Mouse (Mus musculus): ENCODE data around the gene Oas1a.
"Not testable (repeated sequence)": the region's sequence is repeated elsewhere in the genome, so short reads cannot be mapped to it uniquely, and the experiment has no call there.

Oas1a gene

GRCm38 (mm10) chr5:120906791-120907733 is at the start of gene Oas1a:
Gene Oas1a (minus strand): TSS chr5:120907521.
- peak; percentile 39 for DNase-seq

DNA sequence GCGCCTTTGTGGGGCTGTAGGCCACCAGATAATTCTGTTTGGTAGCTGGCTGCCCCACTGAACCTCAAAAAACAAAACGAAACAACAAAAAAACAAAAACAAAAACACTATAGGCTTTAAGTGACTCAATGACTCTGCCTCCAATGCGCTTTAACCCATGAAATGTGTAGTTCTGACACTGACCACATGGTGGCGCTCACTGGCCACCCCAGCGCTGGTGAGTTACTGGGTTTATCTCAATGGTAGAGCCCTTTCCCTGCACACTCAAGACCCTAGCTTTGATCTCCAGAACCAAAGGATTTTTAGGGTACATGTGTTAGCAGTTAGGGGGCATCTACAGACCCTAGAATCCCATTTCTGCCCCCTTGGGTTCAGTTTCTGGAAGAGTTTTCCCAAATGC is 46.7 kb upstream of the Oas1a start:
- no peak for DNase-seq

DNA sequence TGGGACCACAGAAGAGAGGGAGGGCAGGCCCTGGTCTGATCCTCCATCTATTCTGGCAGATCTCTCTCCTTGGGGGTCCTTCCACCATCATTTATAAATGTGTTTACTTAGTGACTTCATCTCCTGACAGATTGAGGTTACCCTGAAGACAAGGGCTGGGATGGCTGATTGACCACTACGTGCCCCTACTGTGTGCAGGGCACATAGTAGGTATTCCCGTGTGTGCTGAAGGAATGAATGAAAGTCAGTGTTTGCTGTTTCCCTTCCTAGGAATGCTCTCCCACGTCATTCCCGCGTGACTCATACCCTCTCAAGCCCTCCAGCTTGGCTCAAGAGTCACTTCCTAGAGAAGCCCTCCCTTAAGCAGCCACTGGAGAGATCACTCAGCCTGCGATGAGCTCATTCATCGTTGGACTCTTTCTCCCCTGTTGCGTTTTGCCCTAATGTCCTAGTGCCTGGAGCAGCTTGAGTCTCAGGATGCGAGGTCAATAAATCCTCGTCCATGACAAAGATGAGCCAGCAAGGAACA is 45.0 kb upstream of the Oas1a start:
- peak; percentile 11 for DNase-seq

DNA sequence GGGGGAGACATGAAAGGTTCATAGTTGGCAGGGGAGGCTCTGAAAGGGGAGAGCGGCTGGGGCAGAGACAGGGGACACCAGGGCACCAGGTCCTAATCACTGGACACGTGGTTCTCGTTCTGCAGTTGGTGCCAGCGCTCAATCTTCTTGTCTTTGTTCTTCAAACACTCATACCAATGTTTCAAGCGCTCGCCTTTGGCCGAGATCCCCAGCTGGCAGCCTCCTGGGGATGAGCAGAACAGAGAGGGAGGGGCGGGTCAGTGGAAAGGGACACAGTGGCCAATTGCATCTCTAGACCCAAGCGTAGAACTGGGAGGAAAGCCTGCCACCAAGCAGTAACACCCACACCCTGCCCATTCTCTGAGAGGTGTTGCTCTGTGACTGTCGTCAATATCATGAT is 34.8 kb upstream of the Oas1a start:
- no peak for DNase-seq

- DNase-seq = no peak
Observed at GRCm38 (mm10) chr5:120938586-120938985, 31.3 kb upstream of the Oas1a start.

- DNase-seq = no peak
Observed at GRCm38 (mm10) chr5:120937841-120938240, 30.5 kb upstream of the Oas1a start.

DNA sequence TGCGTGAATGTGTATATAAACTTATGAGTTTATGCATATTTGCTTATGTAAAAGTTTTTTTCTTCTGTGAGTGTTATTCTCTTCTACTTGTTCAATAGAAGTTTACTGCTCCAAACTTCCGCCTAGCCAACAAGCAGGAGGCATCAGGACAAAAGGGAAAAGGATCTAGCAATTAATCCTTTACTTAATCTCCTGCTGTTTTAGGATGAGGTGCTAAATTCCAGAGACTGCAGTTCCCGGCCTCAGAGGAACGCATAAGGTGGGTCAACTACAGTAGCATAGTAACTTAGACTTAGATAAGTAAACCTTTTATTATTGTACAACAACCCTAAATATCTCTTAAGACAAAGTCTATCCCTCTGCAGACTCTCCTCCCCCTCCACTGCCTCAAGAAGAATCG is 26.6 kb upstream of the Oas1a start:
- DNase-seq = no peak

GRCm38 (mm10) chr5:120927036-120927435 is 19.7 kb upstream of the Oas1a start:
- no peak for DNase-seq

GRCm38 (mm10) chr5:120926311-120926710 is 19.0 kb upstream of the Oas1a start:
- not testable (repeated sequence) for DNase-seq

DNA sequence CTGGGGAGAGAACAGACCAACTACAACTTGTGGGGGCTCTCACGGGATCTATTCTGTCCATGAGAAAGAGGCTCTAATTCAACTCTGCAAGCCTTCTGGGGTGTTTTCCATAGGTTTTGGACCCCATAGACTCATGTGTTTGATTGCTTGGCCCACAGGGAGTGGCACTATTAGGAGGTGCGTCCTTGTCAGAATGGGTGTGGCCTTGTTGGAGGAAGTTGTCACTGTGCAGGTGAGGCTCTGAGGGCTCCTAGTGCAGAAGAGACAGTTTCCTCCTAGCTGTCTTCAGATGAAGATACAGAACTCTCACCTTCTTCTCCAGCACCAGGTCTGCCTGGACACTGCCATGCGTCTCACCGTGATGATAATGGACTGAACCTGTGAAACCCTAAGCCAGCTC is 17.2 kb upstream of the Oas1a start:
- not testable (repeated sequence) for DNase-seq

DNA sequence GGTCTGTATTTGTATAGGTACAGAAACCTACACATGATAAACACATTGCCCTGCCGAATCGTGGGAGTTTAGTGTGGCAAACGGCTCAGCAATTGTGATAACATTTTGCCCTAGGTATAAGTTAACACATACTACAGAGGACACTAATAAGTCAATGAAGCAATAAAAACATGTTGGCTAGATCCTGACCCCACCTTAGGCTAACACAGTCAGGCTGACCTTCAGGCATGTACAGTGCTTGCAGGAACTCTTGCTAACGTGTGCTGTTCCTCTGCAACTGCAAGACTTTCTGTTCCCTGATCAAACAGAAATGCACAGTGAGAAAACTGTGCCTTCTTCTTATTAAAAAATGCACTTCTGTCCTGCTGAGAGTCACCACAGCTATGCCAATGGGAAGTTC is 16.6 kb upstream of the Oas1a start:
- no peak for DNase-seq

- DNase-seq = no peak
Observed at GRCm38 (mm10) chr5:120920296-120920695, 13.0 kb upstream of the Oas1a start.

- DNase-seq = not testable (repeated sequence)
Observed at GRCm38 (mm10) chr5:120919156-120919935, 12.0 kb upstream of the Oas1a start.

DNA sequence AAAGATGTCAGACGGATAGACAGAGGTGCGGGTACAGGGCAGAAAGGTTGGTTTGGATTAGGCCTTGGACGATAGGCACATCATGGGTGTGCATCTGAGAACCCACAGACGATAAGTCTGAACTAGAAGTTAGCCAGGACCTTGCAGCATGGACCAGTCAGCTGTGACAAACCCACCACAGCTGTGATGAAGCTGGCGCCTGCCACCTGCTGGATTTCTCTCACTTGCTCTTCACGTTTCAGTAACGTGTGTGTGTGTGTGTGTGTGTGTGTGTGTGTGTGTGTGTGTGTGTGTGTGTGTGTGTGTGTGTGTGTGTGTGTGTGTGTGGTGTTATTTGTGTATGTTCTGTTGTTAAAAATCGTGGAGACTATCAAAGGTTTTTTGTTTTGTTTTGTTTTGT is 6.9 kb upstream of the Oas1a start, which contains the start of gene Oas1d:
Oas1d (plus strand) TSS at position 333 of the 400 bp plus-strand sequence.
- not testable (repeated sequence) for DNase-seq

- DNase-seq = no peak
Observed at GRCm38 (mm10) chr5:120908196-120908920, 1.0 kb upstream of the Oas1a start.

- DNase-seq = no peak
Observed at GRCm38 (mm10) chr5:120902056-120902455, 5.3 kb downstream of the Oas1a start.

- DNase-seq = no peak
Observed at GRCm38 (mm10) chr5:120900666-120901065, 6.7 kb downstream of the Oas1a start.

GRCm38 (mm10) chr5:120898726-120899125 is 8.6 kb downstream of the Oas1a start:
- no peak for DNase-seq

GRCm38 (mm10) chr5:120898307-120898706 is 9.0 kb downstream of the Oas1a start:
- DNase-seq = no peak

GRCm38 (mm10) chr5:120895231-120895900 is 12.0 kb downstream of the Oas1a start:
- DNase-seq = no peak

GRCm38 (mm10) chr5:120894692-120895091 is 12.6 kb downstream of the Oas1a start:
- not testable (repeated sequence) for DNase-seq

DNA sequence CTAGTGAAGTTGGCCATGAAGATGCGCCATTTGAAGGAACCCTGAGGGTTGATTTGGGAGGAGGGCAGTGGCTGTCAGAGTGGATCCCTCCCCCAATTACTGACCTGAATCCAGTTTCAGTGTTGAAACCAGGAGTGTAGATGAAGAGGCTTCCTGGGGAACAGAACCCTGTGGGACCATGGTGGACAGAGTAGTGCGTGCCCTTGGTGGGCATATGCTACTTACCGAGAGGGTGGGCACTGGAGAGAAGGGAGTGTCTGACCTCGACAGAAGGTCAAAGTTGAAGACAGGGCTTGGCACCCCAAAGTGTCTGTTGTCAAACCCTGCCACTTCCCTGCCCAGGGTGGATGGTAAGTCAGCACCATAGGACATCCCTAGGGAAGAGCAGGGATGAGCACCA is 13.5 kb downstream of the Oas1a start:
- not testable (repeated sequence) for DNase-seq
